Mouse (Mus musculus): ENCODE measurements around the gene Csn1s1. TPM values are rescaled to one million over a fixed set of nuclear protein-coding genes. Genes with fewer than 3 reads are reported as not detected.
A peak's percentile ranks its signal among the peaks of the same experiment; 100 is the strongest.

Csn1s1 gene
- not detected in 2 replicates for polyA plus RNA-seq (2015; fragmentation: Nextera tagmentation; extraction: Ambion mirVana)

DNA sequence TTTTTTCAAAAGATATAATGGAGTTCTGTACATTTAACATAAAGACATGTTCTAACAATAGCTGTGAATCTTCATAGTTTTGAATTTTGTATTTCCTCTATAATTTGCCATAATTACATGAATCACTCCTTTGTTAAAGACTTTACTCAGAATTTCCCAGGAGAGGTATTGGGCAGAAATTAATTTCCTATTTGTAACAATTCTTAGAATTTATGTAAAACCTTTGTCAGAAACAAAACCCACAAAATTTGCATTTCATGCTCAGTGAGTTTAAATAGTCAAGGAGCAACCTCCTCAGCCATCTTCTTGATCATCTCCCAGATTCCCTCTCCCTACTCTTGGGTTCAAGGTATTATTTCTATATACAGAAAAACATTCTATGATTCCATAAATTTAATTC is at the start of gene Csn1s1:
Gene Csn1s1 (plus strand): TSS at position 301 of the 400 bp plus-strand sequence.
- no peak for ATAC-seq (replicated peaks; ENCODE audit: low FRiP score)
- no peak within 1 kb of the TSS for H3K27ac ChIP-seq

DNA sequence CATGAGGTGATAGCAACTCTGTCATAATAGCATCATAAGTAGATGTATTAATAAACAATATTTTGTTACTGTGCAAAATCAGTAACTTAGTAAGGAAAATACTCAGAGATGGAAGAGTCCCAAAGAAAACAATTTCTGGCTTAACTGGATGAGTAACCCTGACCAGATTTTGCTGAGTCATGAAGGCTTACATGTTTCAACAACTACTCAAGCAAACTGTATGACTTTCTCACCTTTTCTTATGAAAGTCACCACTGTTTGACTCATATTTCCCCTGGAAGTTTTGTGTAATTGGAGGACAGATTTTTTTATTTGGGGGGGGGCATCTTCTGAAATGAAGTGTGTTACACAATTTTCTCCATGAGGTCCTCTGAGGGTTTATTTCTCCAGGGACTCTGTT is 43.3 kb upstream of the Csn1s1 start:
- Histone ChIP-seq H3K4me1 (no peaks in the 10 kb centered on the region), H3K27ac (no peak overlapping the region), H3K4me3 (replicated peaks) (no peak overlapping the region), H3K4me2 (no peak overlapping the region), H3K27me3 (no peaks in the 10 kb centered on the region), H3K9ac (no peak overlapping the region), H3K9me3 (replicated peaks) (no peaks in the 10 kb centered on the region), H3K36me3 (no peaks in the 10 kb centered on the region)
- ATAC-seq (replicated peaks; ENCODE audit: low FRiP score), result no peak

More for the DNA sequence above, at the start of gene Csn1s1:
- Histone ChIP-seq H3K4me3 (replicated peaks) (no peak within 1 kb of the TSS), H3K9me3 (replicated peaks) (no peaks in the 10 kb centered on the region), H3K4me2 (no peak within 1 kb of the TSS), H3K4me1 (no peaks in the 10 kb centered on the region), H3K36me3 (no peaks in the 10 kb centered on the region), H3K27me3 (no peaks in the 10 kb centered on the region), H3K9ac (no peak within 1 kb of the TSS)

DNA sequence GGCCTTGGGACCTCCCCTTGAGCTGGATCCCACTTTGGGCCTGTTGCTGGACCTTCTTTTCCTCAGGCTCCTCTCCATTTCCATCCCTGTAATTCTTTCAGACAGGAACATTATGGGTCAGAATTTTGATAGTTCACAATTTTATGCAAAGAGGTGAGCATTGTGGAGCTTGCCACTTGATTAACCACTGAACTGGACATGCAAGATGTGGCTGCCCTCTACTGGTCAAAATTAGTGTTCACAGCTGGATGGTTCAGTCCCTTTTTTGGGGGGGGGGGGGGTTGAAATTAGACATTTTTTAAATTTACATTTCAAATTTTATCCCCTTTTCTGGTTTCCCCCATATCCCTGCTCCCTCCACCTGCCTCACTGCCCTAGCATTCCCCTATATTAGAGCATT is 23.2 kb upstream of the Csn1s1 start:
- H3K27me3 ChIP-seq, result no peaks in the 10 kb centered on the region
- H3K27ac ChIP-seq, result no peak overlapping the region
- H3K9me3 ChIP-seq (replicated peaks), result no peaks in the 10 kb centered on the region
- no peaks in the 10 kb centered on the region for H3K4me1 ChIP-seq
- ATAC-seq (replicated peaks; ENCODE audit: low FRiP score), result 0 out of 2 replicates have a peak, but pooled peaks have one; percentile 40
- no peak overlapping the region for H3K4me2 ChIP-seq
- no peak overlapping the region for H3K4me3 ChIP-seq (replicated peaks)
- H3K36me3 ChIP-seq, result no peaks in the 10 kb centered on the region
- H3K9ac ChIP-seq, result no peak overlapping the region

DNA sequence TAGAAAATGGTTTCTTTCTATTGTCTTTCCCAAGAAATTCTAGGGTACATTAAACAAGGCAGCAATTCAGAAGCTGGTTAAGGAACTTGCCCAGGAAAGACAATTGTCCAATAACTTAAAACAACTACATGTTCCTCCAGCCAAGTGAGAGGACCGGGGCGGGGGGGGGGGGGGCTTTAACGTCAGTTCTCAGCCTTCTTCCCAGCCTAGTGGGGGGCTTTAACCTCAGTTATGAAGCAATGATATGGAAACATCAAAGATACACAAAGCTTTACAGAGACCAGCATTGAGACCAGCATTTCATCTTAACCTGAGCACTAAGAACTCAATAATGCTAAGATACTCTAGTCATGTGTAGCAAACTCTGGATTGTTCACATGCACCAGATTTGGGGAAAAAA is 33.5 kb downstream of the Csn1s1 start, which contains the start of gene Csn2:
Gene Csn2 (minus strand): TSS at position 101 of the 400 bp plus-strand sequence.
- H3K9ac ChIP-seq, result no peak within 1 kb of the TSS
- no peak within 1 kb of the TSS for H3K4me2 ChIP-seq
- no peaks in the 10 kb centered on the region for H3K27me3 ChIP-seq
- H3K4me3 ChIP-seq (replicated peaks), result no peak within 1 kb of the TSS
- no peak for ATAC-seq (replicated peaks; ENCODE audit: low FRiP score)
- H3K4me1 ChIP-seq, result no peaks in the 10 kb centered on the region
- no peaks in the 10 kb centered on the region for H3K9me3 ChIP-seq (replicated peaks)
- no peak within 1 kb of the TSS for H3K27ac ChIP-seq
- H3K36me3 ChIP-seq, result no peaks in the 10 kb centered on the region
- WGBS, result 83% methylated on average over 3 of the region's 3 CpGs

DNA sequence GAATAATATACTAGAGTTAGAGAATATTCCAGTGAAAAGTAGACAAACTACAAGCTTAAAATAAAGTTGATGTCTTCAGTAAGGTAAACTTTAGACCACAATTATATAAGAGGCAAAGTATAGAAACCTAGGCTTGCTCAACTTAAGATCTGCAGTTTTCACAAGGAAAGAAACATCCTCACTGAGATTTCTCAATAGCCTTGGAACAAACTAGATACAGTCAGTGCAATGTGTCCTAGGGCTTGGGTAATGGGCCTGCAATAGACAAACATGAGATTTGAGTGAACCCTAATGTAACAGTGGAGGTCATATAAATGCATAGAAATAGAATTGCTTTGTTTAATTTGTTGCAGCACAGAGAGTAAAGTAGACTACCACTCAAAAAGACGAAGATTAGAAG is 39.9 kb downstream of the Csn1s1 start:
- Histone ChIP-seq H3K4me2 (no peak overlapping the region), H3K4me1 (no peaks in the 10 kb centered on the region), H3K27me3 (no peaks in the 10 kb centered on the region), H3K9ac (no peak overlapping the region), H3K36me3 (no peaks in the 10 kb centered on the region), H3K27ac (no peak overlapping the region), H3K4me3 (replicated peaks) (no peak overlapping the region), H3K9me3 (replicated peaks) (no peaks in the 10 kb centered on the region)
- 86% methylated on average over 1 of the region's 1 CpGs for WGBS
- ATAC-seq (replicated peaks; ENCODE audit: low FRiP score), result no peak

Other genes starting within 250 kb of the Csn1s1 start
- gene Ugt2b38, start 242.0 kb upstream of the Csn1s1 start, polyA plus RNA-seq (2015; fragmentation: Nextera tagmentation; extraction: Ambion mirVana), result 2.2 and 2.8 TPM in 2 replicates
- gene Ugt2a2, start 183.9 kb upstream of the Csn1s1 start, polyA plus RNA-seq (2015; fragmentation: Nextera tagmentation; extraction: Ambion mirVana), result not detected in 2 replicates
- not detected in 2 replicates for gene Gm43638, start 179.4 kb upstream of the Csn1s1 start, polyA plus RNA-seq (2015; fragmentation: Nextera tagmentation; extraction: Ambion mirVana)
- gene Ugt2a1, start 175.3 kb upstream of the Csn1s1 start, polyA plus RNA-seq (2015; fragmentation: Nextera tagmentation; extraction: Ambion mirVana), result not detected in 2 replicates
- gene Sult1b1, start 128.0 kb upstream of the Csn1s1 start, polyA plus RNA-seq (2015; fragmentation: Nextera tagmentation; extraction: Ambion mirVana), result 1.3 and 2.4 TPM in 2 replicates
- 54.9 and 59.1 TPM in 2 replicates for gene Sult1d1, start 97.2 kb upstream of the Csn1s1 start, polyA plus RNA-seq (2015; fragmentation: Nextera tagmentation; extraction: Ambion mirVana)
- 0.42 and 0.91 TPM in 2 replicates for gene Sult1e1, start 74.6 kb upstream of the Csn1s1 start, polyA plus RNA-seq (2015; fragmentation: Nextera tagmentation; extraction: Ambion mirVana)
- gene Csn2, start 33.4 kb downstream of the Csn1s1 start, polyA plus RNA-seq (2015; fragmentation: Nextera tagmentation; extraction: Ambion mirVana), result not detected in 2 replicates
- not detected in 2 replicates for gene Csn1s2a, start 108.4 kb downstream of the Csn1s1 start, polyA plus RNA-seq (2015; fragmentation: Nextera tagmentation; extraction: Ambion mirVana)
- not detected in 2 replicates for gene Csn1s2b, start 141.9 kb downstream of the Csn1s1 start, polyA plus RNA-seq (2015; fragmentation: Nextera tagmentation; extraction: Ambion mirVana)
- gene Prr27, start 159.5 kb downstream of the Csn1s1 start, polyA plus RNA-seq (2015; fragmentation: Nextera tagmentation; extraction: Ambion mirVana), result not detected in 2 replicates
- gene Odam, start 218.8 kb downstream of the Csn1s1 start, polyA plus RNA-seq (2015; fragmentation: Nextera tagmentation; extraction: Ambion mirVana), result not detected in 2 replicates

All from kidney, embryonic 15.5 days (tissue).